Mouse (Mus musculus) E14TG2a.4 (cell line): Measurements from ENCODE around the gene Sestd1.

ENCODE experiments used
- H3K27me3 ChIP-seq: 2 replicates; pipeline ENCODE4 v1.6.1; 2014; ENCODE audit warnings: low read length, control low read depth; ENCODE audit not compliant: insufficient read depth
- H3K36me3 ChIP-seq: 2 replicates; pipeline ENCODE4 v1.6.1; 2014; ENCODE audit warnings: low read length, control low read depth; ENCODE audit not compliant: insufficient read depth
- H3K4me1 ChIP-seq: replicated peaks from 2 replicates; pipeline ENCODE4 v1.6.1; 2014; ENCODE audit warnings: low read depth, low read length, control low read depth
- H3K4me3 ChIP-seq: replicated peaks from 2 replicates; pipeline ENCODE4 v1.5.1; 2014; ENCODE audit warnings: mild to moderate bottlenecking, low read length
- H3K9me3 ChIP-seq: 2 replicates; pipeline ENCODE4 v1.6.1; 2014; ENCODE audit warnings: low read length, control low read depth
- CTCF ChIP-seq: conservative IDR thresholded peaks from 2 replicates; pipeline ENCODE4 v1.5.1; 2014; ENCODE audit warnings: low read length
- NANOG ChIP-seq: IDR thresholded peaks from 2 replicates; pipeline ENCODE4 v1.6.1; 2014; ENCODE audit warnings: borderline replicate concordance, low read length, mixed read lengths
- POU5F1 ChIP-seq: IDR thresholded peaks from 2 replicates; pipeline ENCODE4 v1.6.1; 2014; ENCODE audit warnings: low read length, borderline replicate concordance

Sestd1 gene

GRCm38 (mm10) chr2:77304494-77304893 is 24.1 kb upstream of the Sestd1 start:
- H3K4me3 ChIP-seq: no peak overlapping the region
- no peaks in the 10 kb centered on the region for H3K9me3 ChIP-seq
- TF ChIP-seq CTCF (no peak), NANOG (no peak), POU5F1 (no peak)
- H3K4me1 ChIP-seq: peaks cover 34% of the 10 kb centered on the region
- H3K36me3 ChIP-seq: no peaks in the 10 kb centered on the region
- no peaks in the 10 kb centered on the region for H3K27me3 ChIP-seq

DNA sequence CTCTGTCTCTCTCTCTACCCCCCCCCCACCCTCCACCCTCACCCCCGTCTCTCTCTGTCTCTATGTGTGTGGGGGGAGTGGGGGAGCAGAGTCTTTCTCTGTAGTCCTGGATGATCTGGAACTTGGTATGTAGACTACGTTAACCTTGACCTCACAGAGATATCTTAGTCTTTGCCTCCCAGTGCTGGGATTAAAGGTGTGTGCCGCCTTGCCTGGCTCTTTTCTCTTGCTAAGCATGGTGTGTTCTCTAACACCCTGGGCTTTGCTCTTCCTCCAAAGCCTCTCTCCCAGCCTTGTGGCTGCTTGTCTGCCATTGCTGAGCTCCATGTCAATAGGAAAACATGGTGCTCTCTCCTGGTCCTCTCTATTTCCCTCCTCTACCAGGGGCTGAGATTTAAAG is 23.3 kb upstream of the Sestd1 start:
- TF ChIP-seq CTCF (no peak), POU5F1 (no peak), NANOG (no peak)
- Histone ChIP-seq H3K9me3 (no peaks in the 10 kb centered on the region), H3K4me1 (peaks cover 29% of the 10 kb centered on the region), H3K4me3 (no peak overlapping the region), H3K36me3 (no peaks in the 10 kb centered on the region), H3K27me3 (no peaks in the 10 kb centered on the region)

DNA sequence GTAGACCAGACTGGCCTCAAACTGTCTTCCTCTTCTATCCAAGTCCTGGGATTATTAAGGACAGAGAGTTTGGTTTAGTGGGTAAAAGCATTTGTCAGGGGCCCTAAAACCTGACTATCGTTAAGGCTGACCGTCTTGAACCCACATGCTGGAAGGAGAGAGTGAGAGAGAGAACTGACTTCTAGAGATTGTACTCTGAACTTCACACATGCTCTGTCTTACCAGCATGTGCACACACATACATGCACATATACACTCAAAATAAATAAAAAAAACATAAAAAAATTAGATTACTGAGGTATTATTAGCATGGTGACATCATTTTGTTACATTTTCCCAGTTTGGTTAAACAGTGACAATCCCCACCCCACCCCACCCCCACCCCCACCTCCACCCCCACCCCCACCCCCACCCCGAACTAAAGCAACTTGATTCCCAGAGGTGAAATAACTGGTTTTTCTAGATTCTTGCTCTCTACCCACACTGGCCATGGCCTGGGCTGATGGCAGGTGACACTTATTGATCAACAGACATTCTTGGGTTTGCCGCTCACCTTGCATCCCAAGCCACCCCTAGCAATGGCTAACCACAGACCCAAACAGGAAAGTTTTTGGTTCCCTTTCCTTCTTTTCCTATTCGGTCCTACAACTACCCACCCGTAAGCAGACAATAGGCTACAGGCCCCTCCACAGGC is 22.4 kb upstream of the Sestd1 start:
- TF ChIP-seq CTCF (no peak), NANOG (no peak), POU5F1 (no peak)
- H3K27me3 ChIP-seq: no peaks in the 10 kb centered on the region
- 0 out of 2 replicates have a peak overlapping the region, but pooled peaks have one; percentile 17 for H3K4me3 ChIP-seq
- H3K9me3 ChIP-seq: no peaks in the 10 kb centered on the region
- H3K4me1 ChIP-seq: peaks cover 29% of the 10 kb centered on the region
- H3K36me3 ChIP-seq: no peaks in the 10 kb centered on the region

DNA sequence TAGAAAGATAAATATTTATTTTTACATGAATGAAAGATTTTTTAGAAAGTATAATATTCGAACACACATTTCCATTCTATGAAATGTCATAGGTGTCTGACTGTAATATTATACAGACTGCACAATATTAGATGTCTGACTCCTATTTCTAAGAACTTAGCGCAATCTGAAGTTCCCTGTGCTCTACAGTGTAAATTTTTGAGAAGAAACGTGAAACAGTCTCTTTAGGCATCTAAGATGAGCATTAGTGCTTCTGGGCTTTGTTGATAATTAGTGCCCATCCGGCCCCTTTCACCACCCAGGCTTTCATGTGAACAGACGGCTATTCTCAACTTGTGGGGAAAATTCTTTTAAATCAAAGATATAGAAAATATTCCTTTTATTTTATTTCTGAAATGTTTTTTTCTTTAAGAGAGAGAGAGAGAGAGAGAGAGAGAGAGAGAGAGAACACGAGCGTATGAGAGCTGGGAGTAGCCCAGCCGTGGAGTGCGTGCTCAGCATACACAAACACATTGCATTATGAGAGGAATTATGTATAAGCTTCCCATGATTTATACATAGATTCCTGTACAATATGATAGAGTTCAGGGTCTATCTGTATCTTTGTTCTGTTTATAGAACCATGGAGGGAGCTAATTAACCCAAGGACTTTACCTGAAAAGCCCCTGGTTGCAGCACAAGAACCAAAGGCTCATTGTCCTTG is 21.4 kb upstream of the Sestd1 start:
- Histone ChIP-seq H3K27me3 (no peaks in the 10 kb centered on the region), H3K4me3 (no peak overlapping the region), H3K9me3 (no peaks in the 10 kb centered on the region), H3K36me3 (no peaks in the 10 kb centered on the region), H3K4me1 (peaks cover 29% of the 10 kb centered on the region)
- TF ChIP-seq CTCF (no peak), NANOG (no peak), POU5F1 (no peak)

DNA sequence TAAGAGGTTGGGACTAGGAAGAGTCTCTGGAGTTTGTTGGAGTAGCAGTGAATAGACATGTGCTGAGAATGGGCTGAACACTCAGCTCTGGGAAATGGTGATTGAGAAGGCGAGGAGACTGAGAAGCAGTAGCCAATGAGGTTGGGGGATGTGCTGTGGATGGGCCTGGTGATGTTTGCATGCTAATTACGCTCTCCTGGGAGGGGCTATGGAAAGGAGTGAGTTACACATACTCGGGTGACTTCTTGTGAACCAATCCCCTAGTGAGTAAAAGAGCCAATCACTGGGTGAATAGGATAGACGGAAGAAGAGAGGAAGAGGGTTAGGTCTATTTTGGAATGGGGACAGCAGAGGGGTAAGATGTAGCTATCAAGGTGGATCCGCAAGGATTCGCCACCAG is 9.3 kb upstream of the Sestd1 start:
- Histone ChIP-seq H3K4me3 (no peak overlapping the region), H3K27me3 (no peaks in the 10 kb centered on the region), H3K36me3 (no peaks in the 10 kb centered on the region), H3K4me1 (peaks cover 13% of the 10 kb centered on the region), H3K9me3 (no peaks in the 10 kb centered on the region)
- no peak for TF ChIP-seq POU5F1
- no peak for TF ChIP-seq CTCF
- no peak for TF ChIP-seq NANOG

DNA sequence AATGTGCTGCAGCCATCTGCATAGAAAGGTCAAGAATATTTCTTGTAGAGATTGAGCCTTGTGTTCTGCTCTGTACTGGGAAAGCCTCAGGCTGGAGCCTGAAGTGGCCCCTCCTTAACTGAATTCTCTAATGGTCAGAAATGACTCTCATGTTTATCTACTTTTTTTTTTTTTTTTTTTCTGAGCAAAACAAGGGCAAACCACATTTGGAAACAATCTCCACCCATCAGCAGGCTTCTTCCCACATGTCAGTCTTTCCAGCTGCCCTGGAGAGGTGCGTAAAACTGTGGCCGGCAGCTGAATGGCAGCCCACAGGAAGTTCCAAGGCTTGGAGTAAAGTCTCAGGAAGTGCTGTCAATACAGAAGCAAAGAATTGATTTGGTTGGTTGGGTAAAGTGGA is 6.4 kb upstream of the Sestd1 start:
- no peak overlapping the region for H3K4me3 ChIP-seq
- H3K4me1 ChIP-seq: peaks cover 13% of the 10 kb centered on the region
- peaks cover 4% of the 10 kb centered on the region for H3K27me3 ChIP-seq
- H3K9me3 ChIP-seq: no peaks in the 10 kb centered on the region
- TF ChIP-seq CTCF (no peak), NANOG (no peak), POU5F1 (no peak)
- no peaks in the 10 kb centered on the region for H3K36me3 ChIP-seq

DNA sequence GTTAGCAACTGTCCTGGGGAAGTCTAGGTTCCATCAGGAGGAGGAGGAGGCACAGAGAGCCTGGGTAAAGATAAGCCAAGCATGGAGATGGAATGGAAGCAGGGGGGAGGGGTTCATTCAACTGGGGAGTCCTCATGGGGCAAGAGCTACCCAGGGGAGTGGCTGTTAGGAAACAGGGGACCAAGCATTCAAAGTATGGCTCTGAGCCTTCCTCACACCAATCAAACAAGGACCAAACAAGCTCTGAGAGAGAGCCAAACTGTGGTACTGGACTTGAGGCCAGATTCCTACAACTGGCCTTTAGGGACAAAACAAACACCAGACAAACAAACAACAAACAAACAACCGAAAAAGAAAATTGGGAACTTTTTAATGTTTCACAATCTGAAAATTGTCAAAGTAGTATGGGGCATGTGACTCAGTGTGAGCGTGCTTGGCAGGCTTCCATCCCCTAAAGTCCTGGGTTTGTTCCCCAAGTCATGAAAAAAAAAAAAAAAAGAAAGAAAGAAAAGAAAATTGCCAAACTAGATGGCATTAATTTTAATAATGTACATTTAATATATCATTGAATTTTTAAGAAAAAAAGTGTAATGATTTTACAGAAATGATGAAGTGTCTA is 4.0 kb upstream of the Sestd1 start:
- Histone ChIP-seq H3K4me3 (no peak overlapping the region), H3K27me3 (peaks cover 17% of the 10 kb centered on the region), H3K4me1 (peaks cover 24% of the 10 kb centered on the region), H3K9me3 (no peaks in the 10 kb centered on the region), H3K36me3 (no peaks in the 10 kb centered on the region)
- TF ChIP-seq NANOG (no peak), CTCF (no peak), POU5F1 (no peak)

DNA sequence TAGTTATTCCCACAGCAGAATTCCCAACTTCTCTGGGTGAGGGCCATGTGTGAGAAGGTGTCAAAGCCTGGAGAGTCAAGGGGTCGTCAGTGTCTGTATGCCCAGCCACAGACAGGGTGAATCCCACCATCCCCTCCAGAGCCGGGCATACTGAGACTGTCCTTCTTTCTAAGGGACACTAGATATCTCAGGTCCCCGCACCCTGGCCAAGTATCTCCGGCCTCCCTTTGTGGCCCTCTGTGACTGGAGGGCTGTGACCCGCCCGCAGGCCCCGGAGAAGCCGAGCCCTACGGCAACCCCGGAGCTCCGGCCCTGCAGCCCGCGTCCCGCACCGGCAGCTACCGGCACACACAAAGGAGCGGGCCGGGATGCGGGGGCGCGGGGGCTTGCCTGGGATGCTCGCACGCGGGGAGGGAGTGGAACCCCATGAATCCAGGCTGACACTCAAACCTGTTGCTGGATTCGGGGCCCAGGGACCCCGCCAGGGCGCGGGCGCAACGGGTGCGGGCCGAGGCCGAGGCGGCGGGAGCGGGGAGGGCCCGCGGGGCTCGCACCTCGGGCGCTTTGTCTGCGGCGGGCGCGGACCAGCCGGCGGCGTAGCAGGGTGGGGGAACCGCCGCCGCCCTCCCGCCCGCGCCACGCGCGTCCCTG is 406 bp downstream of the Sestd1 start:
- Histone ChIP-seq H3K9me3 (no peaks in the 10 kb centered on the region), H3K4me1 (peaks cover 26% of the 10 kb centered on the region), H3K27me3 (peaks cover 21% of the 10 kb centered on the region), H3K4me3 (peak overlapping the region; percentile 87), H3K36me3 (no peaks in the 10 kb centered on the region)
- TF ChIP-seq POU5F1 (no peak), CTCF (no peak), NANOG (no peak)
